ENCODE assay signal across 9 mouse cellular contexts in the genomic region with DNA sequence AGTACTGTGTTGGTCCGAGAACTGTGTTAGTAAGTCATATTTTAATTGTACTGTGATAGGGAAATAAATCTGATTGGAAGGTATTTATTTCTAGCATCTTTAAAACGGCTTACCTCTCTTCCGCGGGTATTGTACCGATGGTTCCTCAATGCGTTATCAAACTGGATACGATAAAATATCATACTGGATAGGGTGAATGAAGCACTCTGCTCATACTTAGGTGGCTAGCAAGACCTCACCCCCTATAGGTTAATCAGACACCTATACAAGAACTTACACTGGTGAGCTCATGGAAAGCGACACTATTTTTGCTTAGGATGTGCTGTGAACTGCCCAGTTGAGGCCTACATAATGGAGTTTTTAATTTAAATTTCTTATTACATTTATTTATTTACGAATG. TPM values are rescaled to one million over a fixed set of nuclear protein-coding genes. Genes with fewer than 3 reads are reported as not detected.
A peak's percentile ranks its signal among the peaks of the same experiment; 100 is the strongest.
DNase-seq lines count a peak whose midpoint lies in the region; ATAC-seq and TF ChIP-seq lines count a peak whose summit lies in the region.
"Had no signal": no experiment of that assay in that cellular context is flagged by ENCODE, and none has a peak within 500 bp of the region (broad histone marks: within the 10 kb centered on the region; RNA-seq: fewer than 3 reads in every experiment).

No protein-coding gene starts in this region.

- H3K27me3 ChIP-seq in heart, postnatal 0 days (ENCODE audit: control insufficient read depth, insufficient read depth, low read length), result no peaks in the 10 kb centered on the region
- H3K27me3 ChIP-seq in hindbrain, embryonic 12.5 days, result no peaks in the 10 kb centered on the region
- H3K27me3 ChIP-seq in midbrain, embryonic 11.5 days (ENCODE audit: control insufficient read depth, insufficient read depth, low read length), result no peaks in the 10 kb centered on the region

- ATAC-seq in heart, postnatal 0 days (ENCODE audit: insufficient read depth, low read depth), result no peak
- ATAC-seq in hindbrain, embryonic 12.5 days (ENCODE audit: low FRiP score), result no peak
- ATAC-seq in midbrain, embryonic 11.5 days (ENCODE audit: low FRiP score), result no peak
- ATAC-seq in monocyte, adult 5-6 weeks (replicated peaks; ENCODE audit: insufficient number of reproducible peaks, low FRiP score, low TSS enrichment, poor library complexity, severe bottlenecking), result no peak

- H3K27ac ChIP-seq in heart, postnatal 0 days (ENCODE audit: low read depth), result peak overlapping the region; percentile 98
- peak overlapping the region; percentile 67; the same call in 1 of the 2 replicates for H3K27ac ChIP-seq in bone marrow, adult 2 months (ENCODE audit: control insufficient read depth, insufficient read depth, low read depth, low read length, poor library complexity)
- peak overlapping the region; percentile 98 for H3K27ac ChIP-seq in hindbrain, embryonic 12.5 days
- peak overlapping the region; percentile 95 for H3K27ac ChIP-seq in midbrain, embryonic 11.5 days (ENCODE audit: low read depth, low read length)

- H3K4me2 ChIP-seq in heart, postnatal 0 days (ENCODE audit: low read depth, low read length), result peak overlapping the region; percentile 73
- peak overlapping the region; percentile 61 for H3K4me2 ChIP-seq in hindbrain, embryonic 12.5 days (replicated peaks)
- peak overlapping the region; percentile 80 for H3K4me2 ChIP-seq in midbrain, embryonic 11.5 days

- WGBS in heart, postnatal 0 days, result 74% methylated on average over 9 of the region's 9 CpGs
- 83% methylated on average over 9 of the region's 9 CpGs for WGBS in bone marrow, adult 2 months
- WGBS in hindbrain, embryonic 12.5 days, result 77% methylated on average over 9 of the region's 9 CpGs
- whole genome bisulfite sequencing in midbrain, embryonic 11.5 days, result 78% methylated on average over 9 of the region's 9 CpGs

- peaks cover 21% of the 10 kb centered on the region for H3K36me3 ChIP-seq in heart, postnatal 0 days (replicated peaks; ENCODE audit: control insufficient read depth, insufficient read depth, low read length)
- peaks cover 7% of the 10 kb centered on the region for H3K36me3 ChIP-seq in hindbrain, embryonic 12.5 days
- H3K36me3 ChIP-seq in midbrain, embryonic 11.5 days (ENCODE audit: control insufficient read depth, insufficient read depth, low read length), result no peaks in the 10 kb centered on the region

- no peak for TF ChIP-seq EP300 in heart, postnatal 0 days (IDR thresholded peaks at IDR 0.05; ENCODE audit: low read depth)

- no peaks in the 10 kb centered on the region for H3K9me3 ChIP-seq in heart, postnatal 0 days (replicated peaks; ENCODE audit: control insufficient read depth, low read length)
- no peaks in the 10 kb centered on the region for H3K9me3 ChIP-seq in hindbrain, embryonic 12.5 days (replicated peaks)
- no peaks in the 10 kb centered on the region for H3K9me3 ChIP-seq in midbrain, embryonic 11.5 days (ENCODE audit: control insufficient read depth, low read length)

- peak overlapping the region; percentile 81 for H3K9ac ChIP-seq in heart, postnatal 0 days (replicated peaks; ENCODE audit: low read depth, low read length)
- peak overlapping the region; percentile 67 for H3K9ac ChIP-seq in hindbrain, embryonic 12.5 days
- peak overlapping the region; percentile 81; the same call in 1 of the 2 replicates for H3K9ac ChIP-seq in midbrain, embryonic 11.5 days (ENCODE audit: low read length)

- TF ChIP-seq POLR2A in bone marrow, adult 2 months (IDR thresholded peaks at IDR 0.05; ENCODE audit: borderline replicate concordance, control insufficient read depth, low read depth, low read length), result no peak

- DNase-seq in heart, postnatal 0 days (ENCODE audit: low spot score), result no peak
- DNase-seq in heart, postnatal 4 days, result no peak
- DNase-seq in midbrain, embryonic 11.5 days (ENCODE audit: low spot score, missing footprints), result peak; percentile 89
- no peak for DNase-seq in layer of hippocampus, adult 8-10 months (ENCODE audit: low spot score in 2 of 2)
- no peak for DNase-seq in T-cell, adult 2 months (ENCODE audit: low spot score)
- DNase-seq: retina, postnatal 1 day had no signal

- H3K4me1 ChIP-seq in heart, postnatal 0 days (ENCODE audit: control insufficient read depth, insufficient read depth), result peaks cover 16% of the 10 kb centered on the region; the same call in 1 of the 2 replicates
- no peaks in the 10 kb centered on the region; the same call in 1 of the 2 replicates for H3K4me1 ChIP-seq in bone marrow, adult 2 months (ENCODE audit: control insufficient read depth, insufficient read depth, low read length)
- H3K4me1 ChIP-seq in hindbrain, embryonic 12.5 days, result peaks cover 15% of the 10 kb centered on the region
- H3K4me1 ChIP-seq in midbrain, embryonic 11.5 days (ENCODE audit: control insufficient read depth, insufficient read depth, low read length), result peaks cover 8% of the 10 kb centered on the region; the same call in 1 of the 2 replicates

- H3K4me3 ChIP-seq in heart, postnatal 0 days (ENCODE audit: low read depth, low read length), result peak overlapping the region; percentile 75
- H3K4me3 ChIP-seq in bone marrow, adult 2 months (replicated peaks; ENCODE audit: control insufficient read depth, low read depth, low read length), result peak overlapping the region; percentile 65
- peak overlapping the region; percentile 57 for H3K4me3 ChIP-seq in hindbrain, embryonic 12.5 days
- peak overlapping the region; percentile 77 for H3K4me3 ChIP-seq in midbrain, embryonic 11.5 days (ENCODE audit: low read depth, low read length)

- TF ChIP-seq CTCF in heart, postnatal 0 days (IDR thresholded peaks at IDR 0.05; ENCODE audit: low read depth), result no peak
- TF ChIP-seq CTCF in bone marrow, adult 2 months (IDR thresholded peaks at IDR 0.05; ENCODE audit: control insufficient read depth, insufficient read depth, low read length), result no peak

RNA-seq across cellular contexts. Expression of a gene that starts 0.9 kb away (rescaled TPM):
- 29.7 and 85.4 TPM in 2 replicates for total RNA-seq in heart, postnatal 0 days (2014; rRNA removed; ENCODE audit: low replicate concordance)
- polyA plus RNA-seq in heart, postnatal 0 days (2015; fragmentation: Nextera tagmentation; extraction: Ambion mirVana), result 104 and 108 TPM in 2 replicates
- 10 to 100 TPM; 70.5 to 73.5 TPM for total RNA-seq in heart, postnatal 4 days (2021)
- 25.2 and 32.9 TPM in 2 replicates for polyA plus RNA-seq in bone marrow, adult 2 months (2011; ENCODE audit: insufficient read depth, insufficient read length, low replicate concordance, missing spikeins)
- 113 and 119 TPM in 2 replicates for polyA plus RNA-seq in hindbrain, embryonic 12.5 days (2016; fragmentation: Nextera tagmentation; extraction: Ambion mirVana)
- polyA plus RNA-seq in midbrain, embryonic 11.5 days (2014; fragmentation: Nextera tagmentation; extraction: Ambion mirVana), result 87.2 and 98.5 TPM in 2 replicates
- 10 to 100 TPM; 66.2 to 69.6 (median 67.9) TPM for total RNA-seq in layer of hippocampus, adult 8-10 months (2022)
- total RNA-seq in monocyte, adult 5-6 weeks (2017), result 69.0 to 89.0 TPM (median 82.7 TPM) in 3 replicates

RNA-seq across cellular contexts. Expression of a gene that starts 1.2 kb away (rescaled TPM):
- 14.0 and 15.7 TPM in 2 replicates for total RNA-seq in heart, postnatal 0 days (2014; rRNA removed; ENCODE audit: low replicate concordance)
- 34.6 and 35.8 TPM in 2 replicates for polyA plus RNA-seq in heart, postnatal 0 days (2015; fragmentation: Nextera tagmentation; extraction: Ambion mirVana)
- 10 to 100 TPM; 20.2 to 22.0 TPM for total RNA-seq in heart, postnatal 4 days (2021)
- 15.8 and 18.6 TPM in 2 replicates for polyA plus RNA-seq in bone marrow, adult 2 months (2011; ENCODE audit: insufficient read depth, insufficient read length, low replicate concordance, missing spikeins)
- 36.3 and 38.0 TPM in 2 replicates for polyA plus RNA-seq in hindbrain, embryonic 12.5 days (2016; fragmentation: Nextera tagmentation; extraction: Ambion mirVana)
- polyA plus RNA-seq in midbrain, embryonic 11.5 days (2014; fragmentation: Nextera tagmentation; extraction: Ambion mirVana), result 42.5 and 43.6 TPM in 2 replicates
- 10 to 100 TPM; 17.0 to 19.1 (median 17.7) TPM for total RNA-seq in layer of hippocampus, adult 8-10 months (2022)
- 13.0 to 19.4 TPM (median 18.4 TPM) in 3 replicates for total RNA-seq in monocyte, adult 5-6 weeks (2017)

RNA-seq across cellular contexts. Expression of a gene that starts 52.2 kb away (rescaled TPM):
- total RNA-seq in heart, postnatal 0 days (2014; rRNA removed; ENCODE audit: low replicate concordance), result 30.3 and 35.6 TPM in 2 replicates
- 17.0 and 17.4 TPM in 2 replicates for polyA plus RNA-seq in heart, postnatal 0 days (2015; fragmentation: Nextera tagmentation; extraction: Ambion mirVana)
- total RNA-seq in heart, postnatal 4 days (2021), result 10 to 100 TPM; 31.4 to 36.9 TPM
- 19.2 and 34.2 TPM in 2 replicates for polyA plus RNA-seq in bone marrow, adult 2 months (2011; ENCODE audit: insufficient read depth, insufficient read length, low replicate concordance, missing spikeins)
- 78.1 and 78.6 TPM in 2 replicates for polyA plus RNA-seq in hindbrain, embryonic 12.5 days (2016; fragmentation: Nextera tagmentation; extraction: Ambion mirVana)
- polyA plus RNA-seq in midbrain, embryonic 11.5 days (2014; fragmentation: Nextera tagmentation; extraction: Ambion mirVana), result 4.1 and 4.5 TPM in 2 replicates
- total RNA-seq in layer of hippocampus, adult 8-10 months (2022), result 10 to 100 TPM; 51.3 to 71.6 (median 61.4) TPM
- 29.5 to 34.2 TPM (median 34.2 TPM) in 3 replicates for total RNA-seq in monocyte, adult 5-6 weeks (2017)
